Mouse (Mus musculus): Measurements from ENCODE around the gene Tmem159. TPM values are rescaled to one million over a fixed set of nuclear protein-coding genes. Genes with fewer than 3 reads are reported as not detected.

The Tmem159 gene
- polyA plus RNA-seq, 1 experiment from 2014 or later = 7.7 TPM

GRCm38 (mm10) chr7:120123776-120124175, 21.6 kb downstream of the Tmem159 start:
- DNase-seq (ENCODE audit: low spot score) (no peak), ATAC-seq (replicated peaks; ENCODE audit: low FRiP score) (no peak)
- Histone ChIP-seq H3K4me1 (replicated peaks; ENCODE audit: control insufficient read depth, insufficient read depth, low read length) (no peaks in the 10 kb centered on the region), H3K4me3 (ENCODE audit: low read depth, low read length) (no peak overlapping the region), H3K9me3 (ENCODE audit: control insufficient read depth, low read length) (no peaks in the 10 kb centered on the region), H3K4me2 (no peak overlapping the region), H3K27ac (ENCODE audit: low read depth, low read length) (no peak overlapping the region), H3K27me3 (replicated peaks; ENCODE audit: control insufficient read depth, insufficient read depth, low read length) (no peaks in the 10 kb centered on the region), H3K9ac (ENCODE audit: low read depth, low read length) (no peak overlapping the region), H3K36me3 (ENCODE audit: control insufficient read depth, insufficient read depth, low read length) (no peaks in the 10 kb centered on the region)
- 92% methylated on average over 4 of the region's 4 CpGs for WGBS

GRCm38 (mm10) chr7:120124844-120125243, 22.7 kb downstream of the Tmem159 start:
- Histone ChIP-seq H3K4me2 (no peak overlapping the region), H3K36me3 (ENCODE audit: control insufficient read depth, insufficient read depth, low read length) (no peaks in the 10 kb centered on the region), H3K9ac (ENCODE audit: low read depth, low read length) (no peak overlapping the region), H3K4me3 (ENCODE audit: low read depth, low read length) (no peak overlapping the region), H3K9me3 (ENCODE audit: control insufficient read depth, low read length) (no peaks in the 10 kb centered on the region), H3K4me1 (replicated peaks; ENCODE audit: control insufficient read depth, insufficient read depth, low read length) (no peaks in the 10 kb centered on the region), H3K27ac (ENCODE audit: low read depth, low read length) (no peak overlapping the region), H3K27me3 (replicated peaks; ENCODE audit: control insufficient read depth, insufficient read depth, low read length) (no peaks in the 10 kb centered on the region)
- peak; percentile 58 for DNase-seq (ENCODE audit: low spot score)
- ATAC-seq (replicated peaks; ENCODE audit: low FRiP score) = peak; percentile 63
- WGBS = 5% methylated on average over 3 of the region's 3 CpGs

GRCm38 (mm10) chr7:120126976-120127685, 25.0 kb downstream of the Tmem159 start:
- Histone ChIP-seq H3K27ac (ENCODE audit: low read depth, low read length) (no peak overlapping the region), H3K36me3 (ENCODE audit: control insufficient read depth, insufficient read depth, low read length) (no peaks in the 10 kb centered on the region), H3K4me3 (ENCODE audit: low read depth, low read length) (no peak overlapping the region), H3K27me3 (replicated peaks; ENCODE audit: control insufficient read depth, insufficient read depth, low read length) (no peaks in the 10 kb centered on the region), H3K9ac (ENCODE audit: low read depth, low read length) (no peak overlapping the region), H3K9me3 (ENCODE audit: control insufficient read depth, low read length) (no peaks in the 10 kb centered on the region), H3K4me2 (no peak overlapping the region), H3K4me1 (replicated peaks; ENCODE audit: control insufficient read depth, insufficient read depth, low read length) (no peaks in the 10 kb centered on the region)
- DNase-seq (ENCODE audit: low spot score) = no peak
- whole genome bisulfite sequencing = 34% methylated on average over 5 of the region's 5 CpGs
- ATAC-seq (replicated peaks; ENCODE audit: low FRiP score) = no peak

GRCm38 (mm10) chr7:120127686-120128059, 25.5 kb downstream of the Tmem159 start:
- no peaks in the 10 kb centered on the region for H3K9me3 ChIP-seq (ENCODE audit: control insufficient read depth, low read length)
- no peak for ATAC-seq (replicated peaks; ENCODE audit: low FRiP score)
- no peak overlapping the region for H3K4me2 ChIP-seq
- H3K9ac ChIP-seq (ENCODE audit: low read depth, low read length) = no peak overlapping the region
- no peak for DNase-seq (ENCODE audit: low spot score)
- no peak overlapping the region for H3K27ac ChIP-seq (ENCODE audit: low read depth, low read length)
- no peak overlapping the region for H3K4me3 ChIP-seq (ENCODE audit: low read depth, low read length)
- no peaks in the 10 kb centered on the region for H3K4me1 ChIP-seq (replicated peaks; ENCODE audit: control insufficient read depth, insufficient read depth, low read length)
- no peaks in the 10 kb centered on the region for H3K36me3 ChIP-seq (ENCODE audit: control insufficient read depth, insufficient read depth, low read length)
- WGBS = 32% methylated on average over 4 of the region's 4 CpGs
- H3K27me3 ChIP-seq (replicated peaks; ENCODE audit: control insufficient read depth, insufficient read depth, low read length) = no peaks in the 10 kb centered on the region

- 80% methylated on average over 4 of the region's 4 CpGs for WGBS
- Histone ChIP-seq H3K27me3 (replicated peaks; ENCODE audit: control insufficient read depth, insufficient read depth, low read length) (no peaks in the 10 kb centered on the region), H3K27ac (ENCODE audit: low read depth, low read length) (no peak overlapping the region), H3K4me3 (ENCODE audit: low read depth, low read length) (no peak overlapping the region), H3K9ac (ENCODE audit: low read depth, low read length) (no peak overlapping the region), H3K9me3 (ENCODE audit: control insufficient read depth, low read length) (no peaks in the 10 kb centered on the region), H3K36me3 (ENCODE audit: control insufficient read depth, insufficient read depth, low read length) (no peaks in the 10 kb centered on the region), H3K4me2 (no peak overlapping the region), H3K4me1 (replicated peaks; ENCODE audit: control insufficient read depth, insufficient read depth, low read length) (no peaks in the 10 kb centered on the region)
- DNase-seq (ENCODE audit: low spot score) = no peak
- ATAC-seq (replicated peaks; ENCODE audit: low FRiP score) = no peak
Observed at GRCm38 (mm10) chr7:120128951-120129350, 26.8 kb downstream of the Tmem159 start.

- DNase-seq (ENCODE audit: low spot score) (no peak), ATAC-seq (replicated peaks; ENCODE audit: low FRiP score) (no peak)
- H3K4me1 ChIP-seq (replicated peaks; ENCODE audit: control insufficient read depth, insufficient read depth, low read length) = no peaks in the 10 kb centered on the region
- no peaks in the 10 kb centered on the region for H3K9me3 ChIP-seq (ENCODE audit: control insufficient read depth, low read length)
- no peak overlapping the region for H3K4me2 ChIP-seq
- no peaks in the 10 kb centered on the region for H3K36me3 ChIP-seq (ENCODE audit: control insufficient read depth, insufficient read depth, low read length)
- 50% methylated on average over 1 of the region's 1 CpGs for WGBS
- H3K4me3 ChIP-seq (ENCODE audit: low read depth, low read length) = no peak overlapping the region
- H3K9ac ChIP-seq (ENCODE audit: low read depth, low read length) = no peak overlapping the region
- no peaks in the 10 kb centered on the region for H3K27me3 ChIP-seq (replicated peaks; ENCODE audit: control insufficient read depth, insufficient read depth, low read length)
- H3K27ac ChIP-seq (ENCODE audit: low read depth, low read length) = no peak overlapping the region
Observed at GRCm38 (mm10) chr7:120142743-120143142, 40.6 kb downstream of the Tmem159 start.

- no peaks in the 10 kb centered on the region for H3K9me3 ChIP-seq (ENCODE audit: control insufficient read depth, low read length)
- H3K27me3 ChIP-seq (replicated peaks; ENCODE audit: control insufficient read depth, insufficient read depth, low read length) = no peaks in the 10 kb centered on the region
- H3K36me3 ChIP-seq (ENCODE audit: control insufficient read depth, insufficient read depth, low read length) = no peaks in the 10 kb centered on the region
- no peak within 1 kb of the TSS for H3K27ac ChIP-seq (ENCODE audit: low read depth, low read length)
- WGBS = 58% methylated on average over 9 of the region's 9 CpGs
- H3K4me1 ChIP-seq (replicated peaks; ENCODE audit: control insufficient read depth, insufficient read depth, low read length) = no peaks in the 10 kb centered on the region
- ATAC-seq (replicated peaks; ENCODE audit: low FRiP score) = no peak
- no peak within 1 kb of the TSS for H3K4me3 ChIP-seq (ENCODE audit: low read depth, low read length)
- DNase-seq (ENCODE audit: low spot score) = no peak
- no peak within 1 kb of the TSS for H3K4me2 ChIP-seq
- no peak within 1 kb of the TSS for H3K9ac ChIP-seq (ENCODE audit: low read depth, low read length)
Observed at GRCm38 (mm10) chr7:120145191-120145590, 43.0 kb downstream of the Tmem159 start, which contains the start of gene Zp2. TSS of gene Zp2 (minus strand) at chr7:120145291.

- Histone ChIP-seq H3K9me3 (ENCODE audit: control insufficient read depth, low read length) (no peaks in the 10 kb centered on the region), H3K4me1 (replicated peaks; ENCODE audit: control insufficient read depth, insufficient read depth, low read length) (no peaks in the 10 kb centered on the region), H3K4me2 (no peak overlapping the region), H3K36me3 (ENCODE audit: control insufficient read depth, insufficient read depth, low read length) (no peaks in the 10 kb centered on the region), H3K27ac (ENCODE audit: low read depth, low read length) (no peak overlapping the region), H3K27me3 (replicated peaks; ENCODE audit: control insufficient read depth, insufficient read depth, low read length) (no peaks in the 10 kb centered on the region), H3K9ac (ENCODE audit: low read depth, low read length) (no peak overlapping the region), H3K4me3 (ENCODE audit: low read depth, low read length) (no peak overlapping the region)
- DNase-seq (ENCODE audit: low spot score) (no peak), ATAC-seq (replicated peaks; ENCODE audit: low FRiP score) (no peak)
- 32% methylated on average over 3 of the region's 3 CpGs for WGBS
Observed at GRCm38 (mm10) chr7:120150257-120150656, 48.1 kb downstream of the Tmem159 start.

GRCm38 (mm10) chr7:120150898-120151297, 48.7 kb downstream of the Tmem159 start:
- no peaks in the 10 kb centered on the region for H3K9me3 ChIP-seq (ENCODE audit: control insufficient read depth, low read length)
- no peaks in the 10 kb centered on the region for H3K36me3 ChIP-seq (ENCODE audit: control insufficient read depth, insufficient read depth, low read length)
- H3K4me2 ChIP-seq = no peak overlapping the region
- H3K4me3 ChIP-seq (ENCODE audit: low read depth, low read length) = no peak overlapping the region
- DNase-seq (ENCODE audit: low spot score) (no peak), ATAC-seq (replicated peaks; ENCODE audit: low FRiP score) (no peak)
- WGBS = 64% methylated on average over 2 of the region's 2 CpGs
- no peak overlapping the region for H3K9ac ChIP-seq (ENCODE audit: low read depth, low read length)
- no peaks in the 10 kb centered on the region for H3K27me3 ChIP-seq (replicated peaks; ENCODE audit: control insufficient read depth, insufficient read depth, low read length)
- no peaks in the 10 kb centered on the region for H3K4me1 ChIP-seq (replicated peaks; ENCODE audit: control insufficient read depth, insufficient read depth, low read length)
- H3K27ac ChIP-seq (ENCODE audit: low read depth, low read length) = no peak overlapping the region
